Mouse (Mus musculus): ENCODE measurements around the gene Tnk2. TPM values are rescaled to one million over a fixed set of nuclear protein-coding genes. Genes with fewer than 3 reads are reported as not detected.

The Tnk2 gene
- polyA plus RNA-seq (2012; rRNA removed): 82.3 and 95.6 TPM in 2 replicates

GRCm38 (mm10) chr16:32643661-32644061 lies at the start of gene Tnk2:
Gene Tnk2, plus strand, starts transcription at chr16:32643874.

DNA sequence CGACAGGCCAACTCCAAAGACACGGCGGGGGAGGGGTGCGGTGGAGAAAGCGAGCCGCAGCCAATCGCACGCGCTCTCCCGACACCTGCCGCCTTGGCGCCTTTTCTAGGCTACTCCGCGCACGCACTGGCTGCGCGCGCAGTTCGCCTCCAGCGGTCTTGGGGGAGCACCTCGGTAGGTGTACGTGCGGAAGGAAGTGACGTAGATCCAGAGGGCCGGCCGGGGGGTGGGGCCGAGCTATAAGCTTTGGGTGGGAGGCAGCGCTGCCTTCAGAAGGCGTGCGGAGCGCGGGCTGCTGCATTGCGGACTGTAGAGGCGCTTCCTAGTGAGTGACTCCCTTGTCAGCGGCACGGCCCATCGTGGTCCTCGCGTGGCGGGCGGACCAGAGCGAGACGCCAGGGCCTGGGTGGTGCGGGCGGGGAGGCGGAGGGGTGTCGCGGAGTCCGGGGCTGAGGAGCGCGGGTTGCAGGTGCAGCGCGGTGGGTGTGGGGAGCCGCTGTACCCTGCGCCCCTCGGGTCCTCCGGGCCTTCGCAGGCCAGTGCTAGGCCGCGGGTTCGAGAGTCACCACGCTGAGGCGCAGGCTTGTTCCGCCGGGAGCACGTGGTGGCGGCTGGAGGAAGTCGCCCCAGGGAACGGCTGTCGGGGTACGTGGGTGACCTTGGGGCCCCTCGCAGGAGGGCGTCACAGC lies 34.8 kb upstream of the Tnk2 start, which contains the start of gene Tfrc:
TSS of gene Tfrc (plus strand) at position 209 of the 689 bp plus-strand sequence.

Other genes starting within 250 kb of the Tnk2 start
- gene Tm4sf19, start 243.4 kb upstream of the Tnk2 start, polyA plus RNA-seq (2012; rRNA removed): 0.08 and 0.28 TPM in 2 replicates
- 27.2 and 30.2 TPM in 2 replicates for gene Tctex1d2, start 224.2 kb upstream of the Tnk2 start, polyA plus RNA-seq (2012; rRNA removed)
- 29.8 and 31.0 TPM in 2 replicates for gene Pcyt1a, start 213.0 kb upstream of the Tnk2 start, polyA plus RNA-seq (2012; rRNA removed)
- 0.05 and 0.08 TPM in 2 replicates for gene Slc51a, start 156.0 kb upstream of the Tnk2 start, polyA plus RNA-seq (2012; rRNA removed)
- gene Zdhhc19, start 147.6 kb upstream of the Tnk2 start, polyA plus RNA-seq (2012; rRNA removed): 0.12 and 0.13 TPM in 2 replicates
- 56.6 and 62.0 TPM in 2 replicates for gene Tfrc, start 35.0 kb upstream of the Tnk2 start, polyA plus RNA-seq (2012; rRNA removed)
- gene Muc4, start 92.0 kb downstream of the Tnk2 start, polyA plus RNA-seq (2012; rRNA removed): 0.01 and 0.03 TPM in 2 replicates
- gene Muc20, start 153.6 kb downstream of the Tnk2 start, polyA plus RNA-seq (2012; rRNA removed): 0.01 and 0.04 TPM in 2 replicates
- not detected in 2 replicates for gene Smbd1, start 166.6 kb downstream of the Tnk2 start, polyA plus RNA-seq (2012; rRNA removed)
- 63.3 and 65.4 TPM in 2 replicates for gene Fyttd1, start 233.6 kb downstream of the Tnk2 start, polyA plus RNA-seq (2012; rRNA removed)
- 67.0 and 67.9 TPM in 2 replicates for gene Rubcn, start 233.9 kb downstream of the Tnk2 start, polyA plus RNA-seq (2012; rRNA removed)